Mouse (Mus musculus): Measurements from ENCODE around the gene Faf1. TPM values are rescaled to one million over a fixed set of nuclear protein-coding genes. Genes with fewer than 3 reads are reported as not detected.
"Not testable (repeated sequence)": the region's sequence is repeated elsewhere in the genome, so short reads cannot be mapped to it uniquely, and the experiment has no call there.

Faf1 gene
- polyA plus RNA-seq, 2 experiments from 2014 or later = 3.2 to 7.3 TPM

DNA sequence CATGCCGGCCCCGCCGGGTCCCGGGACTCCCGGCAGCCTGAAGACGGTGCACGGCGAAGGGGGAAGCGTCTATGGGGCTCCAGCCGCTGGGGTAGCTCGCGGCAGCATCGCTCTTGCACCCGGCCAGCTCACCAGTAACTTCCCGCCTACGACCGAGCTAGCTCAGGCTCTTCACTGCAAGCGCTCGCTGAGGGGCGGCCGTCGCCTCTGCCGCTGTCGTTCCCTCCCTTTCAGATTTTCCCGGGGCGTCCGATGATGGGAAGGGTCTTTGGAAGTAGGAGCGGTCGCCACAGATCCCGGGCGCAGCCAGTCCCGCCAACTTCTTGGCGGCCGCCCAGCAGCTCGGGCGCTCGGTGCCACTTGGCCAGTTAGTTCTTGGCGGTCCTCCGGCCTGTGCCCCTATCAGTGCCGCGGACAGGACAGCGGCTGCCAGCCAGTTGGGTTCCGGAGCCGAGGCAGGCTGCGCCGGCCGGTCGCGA is 10.4 kb upstream of the Faf1 start:
- ATAC-seq = peak; percentile 40

DNA sequence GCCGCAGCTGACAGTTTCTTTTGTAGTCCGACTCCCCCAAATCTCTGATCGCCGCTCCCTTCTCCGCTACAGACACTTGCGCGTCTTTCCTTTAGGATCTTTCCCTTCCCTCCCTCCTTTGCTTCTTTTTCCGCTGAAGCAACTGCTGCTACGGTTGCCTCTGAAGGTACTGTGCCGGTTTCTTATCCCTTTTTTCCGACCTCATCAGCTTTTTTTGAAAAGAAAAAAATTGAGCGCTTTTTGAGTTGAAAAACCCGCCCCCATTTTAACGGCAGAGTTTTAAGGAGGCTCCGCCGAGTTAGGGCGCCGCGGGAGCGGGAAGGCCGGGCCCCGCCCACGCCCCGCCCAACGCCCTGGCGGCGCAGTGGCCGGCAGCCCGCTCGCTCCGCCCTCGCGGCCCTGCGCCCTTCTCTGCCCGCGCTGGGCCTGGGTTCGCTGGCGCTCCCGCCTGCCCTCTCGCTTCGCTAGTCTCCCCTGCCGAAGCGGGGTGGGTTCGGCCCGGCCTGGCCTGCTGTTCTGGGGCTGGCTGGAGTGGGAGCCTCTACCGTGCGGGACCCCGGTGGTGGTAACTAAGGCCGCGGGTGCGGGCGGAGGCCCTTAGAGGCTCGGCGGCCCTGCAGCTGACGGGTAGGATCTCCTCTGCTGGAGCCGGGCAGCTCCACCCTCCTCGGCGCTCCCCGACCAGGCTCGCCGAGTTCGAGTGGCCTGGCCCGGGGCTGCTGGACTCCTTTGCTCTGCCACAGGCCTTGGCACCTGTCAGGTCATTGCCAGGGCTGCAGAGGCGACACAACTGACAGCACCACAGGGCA is 9.7 kb upstream of the Faf1 start, which contains the start of gene Cdkn2c:
Gene Cdkn2c (minus strand): TSS at position 729 of the 809 bp plus-strand sequence.
- ATAC-seq = peak; percentile 56

DNA sequence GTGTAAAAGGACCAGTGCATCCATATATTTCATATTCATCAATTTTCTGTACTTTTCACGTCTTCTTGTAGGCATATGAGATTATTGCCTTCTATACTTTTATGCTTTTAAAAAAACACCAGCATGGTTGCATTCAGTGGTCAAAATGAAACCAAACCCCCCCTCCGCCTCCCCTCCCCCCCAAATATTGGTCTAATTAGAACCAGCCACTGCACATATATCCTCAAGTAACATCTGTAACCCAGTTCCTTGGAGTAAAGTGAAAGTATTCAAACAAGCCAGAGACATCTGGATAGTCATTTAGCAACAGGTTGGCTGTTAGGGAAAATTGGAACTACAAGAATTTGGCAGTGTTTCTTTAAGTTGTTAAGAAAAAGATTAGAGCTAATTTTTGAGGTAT is 8.9 kb upstream of the Faf1 start:
- no peak for ATAC-seq

DNA sequence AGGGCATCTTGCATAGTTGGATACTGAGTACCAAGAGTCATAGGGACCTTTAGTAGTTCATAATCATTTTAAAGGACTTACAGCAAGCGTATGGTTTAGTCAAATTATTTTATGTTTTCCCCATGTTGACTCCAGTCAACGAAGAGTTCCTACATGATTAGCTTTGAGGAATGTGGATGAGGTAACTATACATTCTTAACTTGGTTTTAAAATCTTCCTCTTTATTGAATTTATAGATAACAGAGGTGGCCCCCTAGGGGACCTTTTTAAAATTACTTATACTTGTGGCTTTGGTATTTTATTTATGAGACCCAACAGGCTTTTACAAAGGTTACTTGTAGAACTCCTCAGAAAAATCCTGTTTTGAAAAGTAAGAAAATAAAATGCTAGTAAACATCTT is 6.2 kb upstream of the Faf1 start:
- peak; percentile 24 for ATAC-seq

DNA sequence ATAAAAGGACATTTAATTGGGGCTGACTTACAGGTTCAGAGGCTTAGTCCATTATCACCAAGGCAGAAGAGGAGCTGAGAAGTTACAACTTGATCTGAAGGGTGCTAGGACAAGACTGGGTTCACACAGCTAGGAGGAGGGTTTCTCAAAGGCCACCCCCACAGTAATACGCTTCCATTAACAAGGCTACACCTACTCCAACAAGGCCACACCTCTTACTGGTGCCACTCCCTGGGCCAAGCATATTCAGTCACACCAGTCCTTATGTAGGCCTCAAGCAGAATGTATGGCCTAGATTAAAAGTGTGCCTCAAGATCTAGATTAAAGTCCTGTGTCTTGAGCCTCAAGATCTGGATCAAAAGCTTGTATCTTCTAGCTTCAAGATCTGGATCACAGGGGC is 4.4 kb upstream of the Faf1 start:
- no peak for ATAC-seq

DNA sequence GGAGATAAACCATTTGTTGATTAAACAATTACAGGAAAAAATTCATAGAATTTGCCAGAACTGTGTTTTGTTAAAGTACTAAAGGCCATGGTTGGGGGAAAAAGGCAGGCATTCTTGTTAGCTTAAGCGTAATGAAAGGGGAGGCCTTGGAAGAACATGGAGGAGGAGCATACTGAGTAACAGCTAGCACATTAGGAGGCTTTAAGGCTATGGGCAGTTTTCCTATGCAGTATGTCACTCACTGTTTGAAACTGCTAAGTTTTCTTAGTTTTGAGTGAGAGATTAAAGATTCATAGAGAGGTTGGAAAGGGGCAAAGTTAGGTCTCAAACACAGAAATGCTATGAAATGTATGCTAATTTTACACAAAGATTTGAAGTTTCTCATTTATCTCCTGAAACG is 2.3 kb upstream of the Faf1 start:
- no peak for ATAC-seq

- peak; percentile 6 for ATAC-seq
Observed at GRCm38 (mm10) chr4:109677221-109677620, 833 bp downstream of the Faf1 start.

GRCm38 (mm10) chr4:109683561-109683960 is 7.2 kb downstream of the Faf1 start:
- ATAC-seq = no peak

- ATAC-seq = no peak
Observed at GRCm38 (mm10) chr4:109692674-109693073, 16.3 kb downstream of the Faf1 start.

DNA sequence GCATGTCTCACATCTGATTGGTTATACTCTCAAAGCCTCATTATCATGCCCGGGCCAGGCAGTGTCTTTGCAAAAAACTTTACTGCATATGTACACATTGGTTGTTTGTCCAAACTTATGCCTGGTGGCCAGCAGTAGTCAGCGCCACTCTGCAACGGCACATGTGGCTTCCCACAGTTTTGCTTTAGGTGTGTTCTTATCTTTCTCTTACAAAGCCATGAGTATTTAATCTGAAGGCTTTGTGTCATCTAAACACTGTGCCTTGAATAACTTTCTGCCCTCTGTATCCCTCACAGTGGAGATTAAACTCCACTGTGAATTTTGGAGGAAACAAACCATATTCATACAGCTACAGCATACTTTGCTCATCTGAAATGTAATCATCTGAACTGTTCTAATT is 24.3 kb downstream of the Faf1 start:
- ATAC-seq = not testable (repeated sequence)

DNA sequence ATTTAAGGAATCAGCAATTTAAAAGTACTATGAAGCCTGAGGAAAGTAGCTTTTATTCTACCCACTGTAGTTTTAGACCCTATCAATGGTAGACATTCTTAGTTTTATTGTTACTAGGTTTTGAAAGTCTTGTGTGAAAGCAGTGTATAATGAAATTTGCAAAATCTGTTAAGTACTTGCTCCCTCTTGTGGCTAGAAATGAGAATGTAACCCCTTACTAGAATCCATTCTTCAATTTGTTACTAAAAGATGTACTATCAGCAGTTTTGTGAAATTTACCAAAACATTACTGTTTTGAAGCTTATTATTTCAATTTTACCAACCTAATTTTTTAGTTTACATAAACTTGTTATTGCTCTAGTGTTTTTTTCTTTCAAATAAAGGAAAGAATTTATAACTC is 27.2 kb downstream of the Faf1 start:
- peak; percentile 71 for ATAC-seq

DNA sequence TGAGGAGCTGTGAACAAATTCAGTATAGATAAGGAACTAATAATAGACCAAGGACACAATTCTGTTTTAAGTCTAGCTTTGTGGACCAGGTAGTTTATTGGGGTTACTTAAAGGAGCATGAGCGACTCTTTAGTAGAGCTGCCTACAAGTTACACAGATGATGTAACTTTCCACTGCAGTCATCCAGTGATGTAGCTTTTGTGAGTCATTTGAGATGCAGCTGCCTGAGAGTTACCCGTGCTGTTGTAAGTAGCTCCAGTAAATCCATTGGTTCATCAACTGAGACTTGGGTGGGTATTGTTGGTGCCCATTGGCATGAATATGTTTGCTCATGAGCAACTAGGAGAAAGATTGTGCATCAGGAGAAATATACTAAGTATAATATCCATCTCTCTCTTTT is 29.0 kb downstream of the Faf1 start:
- no peak for ATAC-seq

GRCm38 (mm10) chr4:109719281-109719680 is 42.9 kb downstream of the Faf1 start:
- ATAC-seq = no peak

DNA sequence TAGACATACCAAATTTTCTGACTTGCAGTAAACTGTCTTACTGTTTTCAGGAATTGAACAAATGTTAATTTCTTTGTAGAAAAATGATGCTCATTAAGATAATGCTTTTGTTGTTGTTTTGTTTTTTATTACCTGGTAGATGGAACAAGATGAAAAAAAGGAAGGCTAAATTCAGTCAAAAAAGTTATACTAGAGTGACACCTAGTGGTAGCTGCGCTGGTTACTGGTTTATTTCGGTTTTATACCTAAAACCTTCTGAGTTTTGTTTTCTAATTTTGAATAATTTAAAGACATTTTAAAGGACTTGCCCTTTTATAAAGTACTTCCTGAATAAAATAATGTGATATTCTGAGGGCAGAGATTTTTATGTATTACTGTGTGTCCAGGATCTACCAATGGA is 52.9 kb downstream of the Faf1 start:
- ATAC-seq = peak; percentile 70

DNA sequence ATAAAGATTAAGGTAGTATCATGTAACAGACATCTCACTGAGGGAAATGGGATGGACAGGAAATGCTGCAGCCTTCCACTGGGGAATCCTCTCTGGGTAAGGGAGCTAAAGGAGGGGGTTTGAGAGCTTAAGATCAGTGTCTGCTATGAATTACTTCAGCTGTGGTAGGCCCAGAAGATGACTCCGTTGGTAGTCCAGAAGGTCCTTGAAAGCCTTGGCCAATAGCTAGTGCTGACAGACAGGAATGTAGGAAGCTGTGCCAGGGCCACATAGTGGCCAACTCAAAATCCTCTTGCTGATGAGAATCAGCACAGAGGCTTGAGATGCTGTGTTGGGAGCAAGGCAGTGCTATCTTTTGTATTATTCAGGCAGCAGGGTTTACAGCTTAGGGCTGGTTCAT is 59.4 kb downstream of the Faf1 start:
- ATAC-seq = no peak

DNA sequence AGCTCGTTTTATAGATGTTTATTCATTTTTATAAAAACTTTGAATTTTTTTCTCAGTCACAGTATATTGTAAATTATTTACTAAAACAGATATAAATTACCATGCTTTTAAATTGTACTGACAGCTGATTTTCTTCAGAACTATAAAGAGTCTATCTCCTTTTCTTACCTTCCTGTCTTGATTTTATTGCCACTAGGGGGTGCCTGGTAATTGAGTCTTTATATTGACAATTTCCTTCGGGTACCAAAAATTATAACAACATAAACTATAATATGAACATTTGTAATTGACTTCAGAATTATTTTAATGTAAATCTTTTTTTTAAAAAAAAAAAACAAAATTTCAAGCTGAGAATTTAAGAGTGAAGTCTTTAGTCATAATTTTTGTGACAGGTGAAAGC is 67.6 kb downstream of the Faf1 start:
- no peak for ATAC-seq

DNA sequence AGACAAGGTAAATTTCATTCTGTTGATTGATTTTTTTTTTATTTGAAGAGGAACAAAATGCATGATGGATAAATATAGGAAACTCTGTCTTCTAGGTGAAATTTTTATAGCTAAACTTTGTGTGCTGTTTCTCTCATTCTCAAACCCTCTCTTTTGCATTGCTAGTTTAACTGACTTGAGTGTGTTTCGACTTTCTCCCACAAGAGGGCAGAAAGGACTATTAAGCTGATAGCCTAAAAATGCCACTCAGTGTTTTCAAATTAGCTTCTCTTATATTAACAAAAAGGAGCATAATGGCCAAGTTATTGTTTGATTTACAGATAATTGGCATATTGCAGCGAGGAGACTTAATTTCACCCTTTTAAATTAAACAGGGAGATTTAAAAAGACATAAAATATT is 82.6 kb downstream of the Faf1 start:
- peak; percentile 57 for ATAC-seq

- no peak for ATAC-seq
Observed at GRCm38 (mm10) chr4:109759901-109760300, 83.5 kb downstream of the Faf1 start.

GRCm38 (mm10) chr4:109760501-109760900 is 84.1 kb downstream of the Faf1 start:
- peak; percentile 97 for ATAC-seq

GRCm38 (mm10) chr4:109762768-109763501 is 86.5 kb downstream of the Faf1 start:
- no peak for ATAC-seq

GRCm38 (mm10) chr4:109769071-109769470 is 92.7 kb downstream of the Faf1 start:
- no peak for ATAC-seq

- ATAC-seq = no peak
Observed at GRCm38 (mm10) chr4:109782577-109783114, 106.3 kb downstream of the Faf1 start.

DNA sequence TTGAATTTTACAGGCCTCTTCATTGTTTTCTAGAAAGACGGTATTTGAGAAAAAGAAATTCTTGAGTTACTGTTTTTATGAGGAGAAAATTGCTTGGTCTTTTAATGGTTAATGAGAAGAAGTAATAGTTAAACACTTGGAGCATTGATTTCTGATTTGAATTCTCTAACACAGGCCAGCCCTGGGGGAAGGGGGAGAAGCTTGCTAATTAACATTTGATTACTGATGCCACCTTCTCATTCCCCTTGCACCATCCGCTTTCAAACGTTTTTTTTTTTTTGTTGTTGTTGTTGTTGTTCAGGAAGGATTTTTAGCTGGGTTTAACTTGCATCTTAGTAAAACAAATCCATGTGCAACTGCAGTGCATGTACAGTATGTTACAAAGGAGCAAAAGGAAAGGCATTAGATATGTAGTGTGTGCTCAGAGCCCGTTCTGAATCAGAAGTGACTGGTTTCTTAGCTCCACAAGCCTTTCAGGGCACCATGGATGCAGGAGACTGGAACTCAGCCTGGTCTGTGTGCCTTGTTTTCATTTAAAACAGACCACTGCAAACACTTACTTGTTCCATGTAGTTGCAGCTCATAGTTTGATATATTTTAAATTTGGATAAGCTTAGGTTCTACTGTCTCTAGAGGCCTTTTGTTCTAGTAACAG is 113.1 kb downstream of the Faf1 start:
- no peak for ATAC-seq

All from CD4-positive, CD25-positive, alpha-beta regulatory T cell, adult 4 months (primary cell).